Mouse (Mus musculus): ENCODE measurements around the gene Pcif1. TPM values are rescaled to one million over a fixed set of nuclear protein-coding genes. Genes with fewer than 3 reads are reported as not detected.

Gene Pcif1
- polyA plus RNA-seq, 1 experiment from 2014 or later: 76.6 TPM

DNA sequence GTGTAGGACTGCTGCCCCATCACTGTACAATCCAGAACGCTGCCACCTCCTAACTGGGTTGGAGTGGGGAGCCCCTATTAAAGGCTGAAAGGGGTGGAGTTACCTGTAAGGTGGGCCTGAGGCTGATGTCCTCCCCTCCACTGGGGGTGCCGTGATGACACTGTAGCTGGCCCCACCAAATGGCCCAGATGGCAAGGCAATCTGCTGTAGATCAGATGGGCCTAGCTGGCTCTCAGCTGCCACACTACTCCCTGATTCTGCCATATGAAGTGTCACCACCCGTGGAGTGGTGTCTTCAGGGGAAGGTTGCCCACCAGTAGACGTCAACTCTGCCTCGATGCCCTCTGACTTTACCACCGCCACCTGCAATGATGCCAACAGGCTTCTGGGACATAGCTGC lies 16.8 kb downstream of the Pcif1 start:
- Histone ChIP-seq H3K9me3 (ENCODE audit: control insufficient read depth, low read length) (no peaks in the 10 kb centered on the region), H3K4me3 (ENCODE audit: low read depth, low read length) (no peak overlapping the region), H3K27me3 (ENCODE audit: control insufficient read depth, insufficient read depth, low read length) (no peaks in the 10 kb centered on the region), H3K4me1 (ENCODE audit: control insufficient read depth, insufficient read depth, low read length) (no peaks in the 10 kb centered on the region), H3K27ac (ENCODE audit: low read depth, low read length) (no peak overlapping the region), H3K4me2 (ENCODE audit: low read depth) (no peak overlapping the region), H3K36me3 (ENCODE audit: control insufficient read depth, insufficient read depth, low read length) (peaks cover 58% of the 10 kb centered on the region), H3K9ac (ENCODE audit: low read length) (no peak overlapping the region)
- DNase-seq (ENCODE audit: low spot score) (no peak), ATAC-seq (ENCODE audit: insufficient read depth, low FRiP score, low TSS enrichment) (no peak)
- 96% methylated on average over 6 of the region's 6 CpGs for WGBS

DNA sequence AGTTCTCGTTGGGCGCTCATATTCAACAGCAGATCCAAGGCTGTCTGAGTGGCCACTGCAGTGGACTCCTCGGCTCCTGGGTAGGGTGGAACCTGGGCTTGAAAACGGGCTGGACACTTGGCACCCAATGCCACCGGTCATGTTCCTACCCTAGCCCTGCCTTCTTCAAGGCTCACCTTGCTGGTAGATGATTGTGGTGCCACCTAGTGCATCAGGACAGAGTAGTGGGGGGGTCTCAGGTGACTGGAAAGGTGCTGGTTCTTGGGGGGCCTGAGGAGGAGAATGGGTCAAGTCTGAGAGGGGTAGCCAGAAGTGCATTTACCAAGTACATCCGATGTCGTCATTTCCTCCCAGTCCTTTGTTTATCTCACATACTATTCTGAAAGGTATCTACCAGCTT lies 18.9 kb downstream of the Pcif1 start:
- no peaks in the 10 kb centered on the region for H3K9me3 ChIP-seq (ENCODE audit: control insufficient read depth, low read length)
- WGBS: 93% methylated on average over 7 of the region's 7 CpGs

DNA sequence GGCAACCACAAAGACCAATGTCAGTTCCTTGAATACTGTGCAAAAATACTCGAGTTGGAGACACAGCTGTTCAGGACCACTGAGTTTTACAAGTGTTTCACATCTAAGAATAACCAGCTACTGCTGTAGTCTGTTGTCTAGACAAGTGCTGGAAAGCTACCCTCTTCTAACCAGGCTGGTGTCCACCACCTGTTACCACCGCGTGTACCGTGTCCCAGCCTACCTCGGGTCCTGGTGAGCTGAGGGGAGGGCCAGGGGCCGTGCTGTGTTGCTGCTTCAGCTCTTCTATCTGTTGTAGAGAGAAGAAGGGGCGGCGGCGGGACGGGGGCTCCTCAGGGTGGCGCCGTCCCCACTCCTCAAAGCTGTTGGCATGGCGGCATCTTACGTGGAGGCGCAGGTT lies 19.9 kb downstream of the Pcif1 start:
- ATAC-seq (ENCODE audit: insufficient read depth, low FRiP score, low TSS enrichment): no peak

More for the DNA sequence above, 18.9 kb downstream of the Pcif1 start:
- H3K27me3 ChIP-seq (ENCODE audit: control insufficient read depth, insufficient read depth, low read length): no peaks in the 10 kb centered on the region
- no peak for DNase-seq (ENCODE audit: low spot score)
- H3K36me3 ChIP-seq (ENCODE audit: control insufficient read depth, insufficient read depth, low read length): peaks cover 51% of the 10 kb centered on the region
- no peak overlapping the region for H3K4me3 ChIP-seq (ENCODE audit: low read depth, low read length)
- H3K4me2 ChIP-seq (ENCODE audit: low read depth): no peak overlapping the region
- no peak overlapping the region for H3K9ac ChIP-seq (ENCODE audit: low read length)
- H3K27ac ChIP-seq (ENCODE audit: low read depth, low read length): no peak overlapping the region
- H3K4me1 ChIP-seq (ENCODE audit: control insufficient read depth, insufficient read depth, low read length): no peaks in the 10 kb centered on the region
- no peak for ATAC-seq (ENCODE audit: insufficient read depth, low FRiP score, low TSS enrichment)

GRCm38 (mm10) chr2:164899723-164900459 lies 20.8 kb downstream of the Pcif1 start:
- Histone ChIP-seq H3K4me2 (ENCODE audit: low read depth) (no peak overlapping the region), H3K9ac (ENCODE audit: low read length) (no peak overlapping the region), H3K4me3 (ENCODE audit: low read depth, low read length) (no peak overlapping the region), H3K27me3 (ENCODE audit: control insufficient read depth, insufficient read depth, low read length) (no peaks in the 10 kb centered on the region), H3K4me1 (ENCODE audit: control insufficient read depth, insufficient read depth, low read length) (no peaks in the 10 kb centered on the region), H3K27ac (ENCODE audit: low read depth, low read length) (no peak overlapping the region), H3K9me3 (ENCODE audit: control insufficient read depth, low read length) (no peaks in the 10 kb centered on the region), H3K36me3 (ENCODE audit: control insufficient read depth, insufficient read depth, low read length) (peaks cover 52% of the 10 kb centered on the region)
- WGBS: 94% methylated on average over 16 of the region's 16 CpGs
- no peak for DNase-seq (ENCODE audit: low spot score)
- no peak for ATAC-seq (ENCODE audit: insufficient read depth, low FRiP score, low TSS enrichment)

More for the DNA sequence above, 19.9 kb downstream of the Pcif1 start:
- Histone ChIP-seq H3K4me2 (ENCODE audit: low read depth) (no peak overlapping the region), H3K4me1 (ENCODE audit: control insufficient read depth, insufficient read depth, low read length) (no peaks in the 10 kb centered on the region), H3K9ac (ENCODE audit: low read length) (no peak overlapping the region), H3K27me3 (ENCODE audit: control insufficient read depth, insufficient read depth, low read length) (no peaks in the 10 kb centered on the region), H3K4me3 (ENCODE audit: low read depth, low read length) (no peak overlapping the region), H3K27ac (ENCODE audit: low read depth, low read length) (no peak overlapping the region), H3K9me3 (ENCODE audit: control insufficient read depth, low read length) (no peaks in the 10 kb centered on the region), H3K36me3 (ENCODE audit: control insufficient read depth, insufficient read depth, low read length) (peaks cover 50% of the 10 kb centered on the region)
- no peak for DNase-seq (ENCODE audit: low spot score)
- 92% methylated on average over 15 of the region's 15 CpGs for WGBS

DNA sequence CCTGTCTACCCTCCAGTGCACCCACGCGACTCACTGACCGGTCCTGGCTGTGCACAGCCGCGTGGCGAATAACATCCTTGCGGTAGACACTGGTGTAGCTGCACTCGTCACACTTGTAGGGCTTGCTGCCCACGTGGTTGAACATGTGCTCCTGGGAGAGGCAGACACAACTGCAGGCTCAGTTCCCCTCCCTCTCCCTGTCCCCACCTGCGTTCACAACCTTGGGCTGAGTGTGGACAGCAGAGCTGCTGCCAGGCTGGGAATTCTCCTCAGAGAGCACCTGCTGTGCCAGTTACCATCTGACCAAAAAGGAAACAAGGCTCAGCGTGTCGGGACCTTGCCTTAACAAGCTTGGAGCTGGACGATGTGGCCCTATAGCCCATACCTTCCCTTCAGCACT lies 22.3 kb downstream of the Pcif1 start:
- no peak overlapping the region for H3K4me2 ChIP-seq (ENCODE audit: low read depth)
- no peak overlapping the region for H3K4me3 ChIP-seq (ENCODE audit: low read depth, low read length)
- no peak overlapping the region for H3K27ac ChIP-seq (ENCODE audit: low read depth, low read length)
- H3K9ac ChIP-seq (ENCODE audit: low read length): no peak overlapping the region
- peaks cover 49% of the 10 kb centered on the region for H3K36me3 ChIP-seq (ENCODE audit: control insufficient read depth, insufficient read depth, low read length)
- 96% methylated on average over 13 of the region's 13 CpGs for WGBS
- DNase-seq (ENCODE audit: low spot score) (no peak), ATAC-seq (ENCODE audit: insufficient read depth, low FRiP score, low TSS enrichment) (no peak)
- H3K27me3 ChIP-seq (ENCODE audit: control insufficient read depth, insufficient read depth, low read length): no peaks in the 10 kb centered on the region
- H3K9me3 ChIP-seq (ENCODE audit: control insufficient read depth, low read length): no peaks in the 10 kb centered on the region
- H3K4me1 ChIP-seq (ENCODE audit: control insufficient read depth, insufficient read depth, low read length): no peaks in the 10 kb centered on the region

DNA sequence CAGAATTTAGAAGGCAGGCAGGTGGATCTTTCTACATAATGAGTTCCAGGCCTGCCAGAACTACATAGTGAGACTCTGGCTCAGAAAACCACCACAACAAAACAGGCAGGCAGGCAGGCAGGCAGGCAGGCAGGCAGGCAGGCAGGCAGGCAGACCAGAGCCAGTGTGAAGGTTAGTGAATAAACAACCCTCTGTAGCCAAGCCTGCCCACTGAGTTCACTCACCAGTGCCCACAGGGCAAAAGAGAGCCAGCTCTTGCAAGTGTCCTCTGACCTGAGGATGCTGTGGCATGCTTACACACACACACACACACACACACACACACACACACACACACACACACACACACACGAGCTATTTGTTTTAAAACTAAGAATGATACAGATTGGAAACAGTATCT lies 24.4 kb downstream of the Pcif1 start:
- H3K9ac ChIP-seq (ENCODE audit: low read length): no peak overlapping the region
- H3K27me3 ChIP-seq (ENCODE audit: control insufficient read depth, insufficient read depth, low read length): no peaks in the 10 kb centered on the region
- WGBS: 93% methylated on average over 1 of the region's 1 CpGs
- no peak overlapping the region for H3K4me2 ChIP-seq (ENCODE audit: low read depth)
- ATAC-seq (ENCODE audit: insufficient read depth, low FRiP score, low TSS enrichment): no peak
- H3K9me3 ChIP-seq (ENCODE audit: control insufficient read depth, low read length): no peaks in the 10 kb centered on the region
- no peak overlapping the region for H3K4me3 ChIP-seq (ENCODE audit: low read depth, low read length)
- no peak overlapping the region for H3K27ac ChIP-seq (ENCODE audit: low read depth, low read length)
- no peak for DNase-seq (ENCODE audit: low spot score)
- no peaks in the 10 kb centered on the region for H3K4me1 ChIP-seq (ENCODE audit: control insufficient read depth, insufficient read depth, low read length)
- H3K36me3 ChIP-seq (ENCODE audit: control insufficient read depth, insufficient read depth, low read length): peaks cover 60% of the 10 kb centered on the region

DNA sequence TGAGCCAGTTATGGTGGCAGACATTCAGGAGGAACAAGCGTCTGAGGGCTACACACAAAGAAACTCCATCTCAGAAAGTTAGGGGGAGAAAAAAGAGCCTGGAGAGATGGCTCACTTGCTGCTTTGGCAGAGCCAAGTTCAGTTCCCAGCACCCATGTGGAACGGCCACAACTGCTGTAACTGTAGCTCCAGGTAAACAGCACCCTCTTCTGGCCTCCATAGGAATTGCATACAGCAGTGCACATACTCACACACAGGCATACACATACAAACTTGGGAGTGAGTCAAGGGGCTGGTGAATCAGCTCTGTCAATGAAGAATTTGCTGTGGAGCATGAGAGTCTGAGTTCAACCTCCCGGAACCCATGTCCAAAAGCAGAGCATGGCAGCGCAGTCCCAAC lies 27.0 kb downstream of the Pcif1 start:
- Histone ChIP-seq H3K4me1 (ENCODE audit: control insufficient read depth, insufficient read depth, low read length) (peaks cover 11% of the 10 kb centered on the region; the same call in 1 of the 2 replicates), H3K9ac (ENCODE audit: low read length) (no peak overlapping the region), H3K27ac (ENCODE audit: low read depth, low read length) (no peak overlapping the region), H3K36me3 (ENCODE audit: control insufficient read depth, insufficient read depth, low read length) (peaks cover 48% of the 10 kb centered on the region), H3K27me3 (ENCODE audit: control insufficient read depth, insufficient read depth, low read length) (no peaks in the 10 kb centered on the region), H3K9me3 (ENCODE audit: control insufficient read depth, low read length) (no peaks in the 10 kb centered on the region), H3K4me3 (ENCODE audit: low read depth, low read length) (no peak overlapping the region), H3K4me2 (ENCODE audit: low read depth) (no peak overlapping the region)
- ATAC-seq (ENCODE audit: insufficient read depth, low FRiP score, low TSS enrichment): no peak
- WGBS: 97% methylated on average over 4 of the region's 4 CpGs
- no peak for DNase-seq (ENCODE audit: low spot score)

DNA sequence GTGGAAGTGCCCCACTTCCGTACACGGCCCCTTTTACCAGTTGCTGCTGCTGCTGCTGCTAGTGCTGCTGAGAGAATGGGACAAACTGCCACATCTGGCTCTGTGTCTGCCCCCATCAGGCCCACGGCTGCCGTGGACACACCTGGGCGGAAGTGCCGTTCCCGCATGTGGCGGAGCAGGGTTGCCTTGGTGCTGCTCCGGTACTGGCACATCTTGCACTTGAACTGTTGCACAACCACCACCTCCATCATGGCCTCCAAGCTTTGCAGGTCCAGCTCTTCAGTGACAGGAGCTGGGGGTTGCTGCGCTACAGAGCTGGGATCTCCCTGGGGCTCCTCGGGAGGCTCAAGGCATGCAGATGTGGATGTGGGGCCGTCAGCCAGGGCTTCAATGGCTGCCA lies 28.4 kb downstream of the Pcif1 start:
- ATAC-seq (ENCODE audit: insufficient read depth, low FRiP score, low TSS enrichment) (no peak), DNase-seq (ENCODE audit: low spot score) (no peak)
- Histone ChIP-seq H3K27ac (ENCODE audit: low read depth, low read length) (no peak overlapping the region), H3K4me2 (ENCODE audit: low read depth) (no peak overlapping the region), H3K4me1 (ENCODE audit: control insufficient read depth, insufficient read depth, low read length) (peaks cover 13% of the 10 kb centered on the region; the same call in 1 of the 2 replicates), H3K9ac (ENCODE audit: low read length) (no peak overlapping the region), H3K9me3 (ENCODE audit: control insufficient read depth, low read length) (no peaks in the 10 kb centered on the region), H3K4me3 (ENCODE audit: low read depth, low read length) (no peak overlapping the region), H3K27me3 (ENCODE audit: control insufficient read depth, insufficient read depth, low read length) (no peaks in the 10 kb centered on the region), H3K36me3 (ENCODE audit: control insufficient read depth, insufficient read depth, low read length) (peaks cover 38% of the 10 kb centered on the region)
- 93% methylated on average over 12 of the region's 12 CpGs for WGBS

DNA sequence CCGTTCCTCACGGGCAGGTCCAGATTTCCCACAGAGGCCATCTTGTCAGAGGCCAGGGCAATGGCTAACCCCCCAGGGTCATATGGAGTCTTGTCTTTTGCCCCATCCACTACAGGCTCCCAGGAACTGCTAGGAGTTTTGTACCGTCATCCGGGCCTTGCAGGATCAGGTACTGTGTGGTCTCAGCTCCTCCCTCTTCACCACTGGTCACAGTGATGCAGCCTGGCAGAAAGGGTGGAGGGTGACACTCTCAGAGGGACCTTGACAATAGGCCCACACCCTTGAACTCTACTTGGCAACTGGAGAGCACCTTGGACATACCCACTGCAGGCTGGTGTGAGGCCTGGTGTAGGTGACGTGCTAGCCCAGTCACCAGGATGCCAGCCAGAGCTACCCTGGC lies 28.9 kb downstream of the Pcif1 start:
- WGBS: 98% methylated on average over 5 of the region's 5 CpGs
- DNase-seq (ENCODE audit: low spot score) (no peak), ATAC-seq (ENCODE audit: insufficient read depth, low FRiP score, low TSS enrichment) (no peak)
- Histone ChIP-seq H3K4me3 (ENCODE audit: low read depth, low read length) (no peak overlapping the region), H3K9ac (ENCODE audit: low read length) (no peak overlapping the region), H3K4me1 (ENCODE audit: control insufficient read depth, insufficient read depth, low read length) (peaks cover 13% of the 10 kb centered on the region; the same call in 1 of the 2 replicates), H3K27ac (ENCODE audit: low read depth, low read length) (no peak overlapping the region), H3K9me3 (ENCODE audit: control insufficient read depth, low read length) (no peaks in the 10 kb centered on the region), H3K4me2 (ENCODE audit: low read depth) (no peak overlapping the region), H3K36me3 (ENCODE audit: control insufficient read depth, insufficient read depth, low read length) (peaks cover 38% of the 10 kb centered on the region), H3K27me3 (ENCODE audit: control insufficient read depth, insufficient read depth, low read length) (no peaks in the 10 kb centered on the region)

Data from neural tube, embryonic 11.5 days (tissue).